Mouse (Mus musculus): ENCODE data around the gene Pard3. TPM values are rescaled to one million over a fixed set of nuclear protein-coding genes. Genes with fewer than 3 reads are reported as not detected.

The Pard3 gene
- polyA plus RNA-seq, 3 experiments from 2014 or later, result not detected

DNA sequence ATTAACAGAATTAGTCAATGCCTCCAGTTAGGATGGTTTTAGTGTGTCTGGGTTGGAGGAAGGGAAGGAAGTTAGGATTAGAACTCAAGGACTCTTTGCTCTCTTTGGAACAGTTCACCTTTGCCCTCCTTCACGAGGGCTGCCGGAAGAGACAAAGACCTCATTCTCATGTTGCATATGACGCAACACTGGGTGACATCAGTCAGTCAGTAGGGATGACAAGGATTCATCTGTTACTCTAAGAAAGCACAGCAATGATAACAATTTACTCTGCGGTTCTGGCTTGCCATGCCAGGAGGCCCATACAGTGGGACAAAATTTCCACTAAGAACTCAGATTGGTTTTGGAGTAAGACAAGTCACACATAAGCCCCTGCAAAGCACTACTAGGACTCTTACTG, 187.1 kb downstream of the Pard3 start:
- ATAC-seq, result no peak

DNA sequence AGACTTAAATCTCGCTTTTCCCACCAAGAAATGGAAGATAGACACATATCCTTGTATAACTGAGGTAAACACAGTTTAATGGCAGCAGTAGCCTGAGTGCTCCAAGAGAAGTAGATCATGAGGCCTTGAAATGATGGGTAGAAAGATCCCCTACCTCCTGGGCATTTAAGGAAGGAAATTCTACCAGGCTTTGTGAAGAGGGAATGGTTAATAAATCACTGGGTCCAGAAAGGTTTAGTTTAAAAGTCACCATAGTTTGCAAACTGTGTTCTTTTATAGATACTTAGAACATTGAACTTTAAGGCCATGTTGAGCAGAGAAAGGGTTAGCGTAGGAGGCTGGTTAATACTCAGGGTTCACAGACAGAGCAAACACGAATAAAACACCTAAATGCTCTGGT, 187.8 kb downstream of the Pard3 start:
- ATAC-seq, result no peak

DNA sequence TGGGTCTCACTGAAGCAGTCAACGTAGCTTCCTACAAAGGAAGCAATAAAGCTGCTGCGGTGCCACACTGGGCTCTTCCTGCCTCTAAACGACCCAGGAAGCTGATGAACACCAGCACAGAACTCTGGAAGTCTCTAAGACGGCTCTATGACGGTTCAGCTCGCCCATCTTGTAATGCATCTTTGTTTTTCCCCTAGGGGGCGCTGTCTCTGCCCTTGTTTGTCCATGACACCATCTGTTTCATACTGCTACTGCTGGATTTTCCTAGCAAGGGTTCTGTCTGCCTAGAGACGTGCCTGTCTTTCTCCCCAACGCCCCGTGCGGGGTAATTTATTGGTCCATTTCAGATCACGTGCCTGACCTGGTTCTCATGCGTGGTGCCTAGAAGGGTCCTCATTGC, 188.3 kb downstream of the Pard3 start:
- no peak for ATAC-seq

DNA sequence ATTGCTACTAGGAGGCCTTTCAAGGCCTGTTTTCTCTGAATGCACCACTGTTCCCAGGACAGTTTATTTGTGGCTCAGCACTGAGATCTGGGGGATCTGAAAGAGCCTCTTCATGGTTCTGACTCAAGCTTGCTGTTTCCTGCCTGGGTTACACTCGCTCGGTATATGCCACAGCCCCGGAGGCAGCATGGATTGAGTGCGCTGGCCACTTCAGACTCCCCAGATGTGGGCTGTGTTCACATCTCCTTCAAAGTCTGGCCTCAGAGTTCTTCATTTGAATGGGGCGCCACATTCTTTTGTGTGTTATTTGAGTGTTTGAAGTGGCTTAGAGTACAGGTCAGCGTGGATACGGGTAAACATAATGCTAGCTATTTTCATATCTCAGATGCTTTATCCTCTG, 190.9 kb downstream of the Pard3 start:
- ATAC-seq, result no peak

DNA sequence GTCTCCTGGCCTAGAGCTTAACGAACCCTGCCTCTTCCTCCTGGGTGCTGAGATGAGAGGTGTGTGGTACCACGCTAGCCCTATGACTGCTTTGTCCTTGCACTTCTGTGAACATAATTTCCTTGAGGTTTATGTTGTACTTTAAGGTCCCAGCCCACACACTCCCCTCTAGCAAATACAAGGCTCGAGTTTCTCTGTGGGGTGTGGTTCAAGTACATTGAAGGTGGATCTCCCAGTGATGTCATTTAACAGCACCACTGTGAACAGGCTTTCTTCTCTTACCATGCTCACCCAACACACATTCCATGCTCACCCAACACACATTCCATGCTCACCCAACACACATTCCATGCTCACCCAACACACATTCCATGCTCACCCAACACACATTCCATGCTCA, 193.4 kb downstream of the Pard3 start:
- ATAC-seq, result no peak

DNA sequence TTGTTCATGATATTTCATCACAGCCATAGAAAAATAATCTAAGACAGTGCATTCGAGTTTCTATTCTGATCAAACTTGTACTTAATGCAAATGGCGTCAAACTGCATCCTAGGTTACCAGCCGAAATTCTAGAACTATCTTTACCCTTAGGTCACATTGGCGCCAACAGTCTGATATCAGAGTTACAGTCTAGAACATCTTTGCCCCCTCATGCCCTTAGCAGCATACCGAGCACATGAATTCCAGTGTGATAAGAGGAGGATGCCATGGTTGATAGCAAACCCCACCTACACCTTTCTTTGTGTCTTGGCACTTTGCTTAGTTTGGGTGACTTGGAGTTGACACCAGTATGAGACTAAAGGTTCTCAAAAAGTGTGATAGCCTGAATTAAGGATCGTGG, 197.4 kb downstream of the Pard3 start:
- no peak for ATAC-seq

DNA sequence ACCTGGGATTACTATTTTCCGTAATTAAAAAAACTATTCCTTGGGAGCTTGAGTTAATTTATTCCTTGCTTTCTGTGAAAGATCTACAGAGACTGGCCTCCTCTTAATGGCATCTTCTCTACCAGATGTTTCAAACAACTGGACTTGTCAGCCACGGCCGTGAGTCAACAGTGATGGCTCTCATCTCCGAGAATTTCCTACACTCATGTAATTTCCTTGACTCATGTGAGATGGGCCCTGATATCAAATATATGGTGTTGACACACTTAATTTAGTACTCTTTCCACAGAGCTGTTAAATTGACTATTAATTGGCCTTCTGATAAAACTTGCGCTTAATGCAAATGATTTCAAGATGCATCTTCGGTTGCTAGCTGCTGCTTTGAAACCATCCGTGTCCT, 198.3 kb downstream of the Pard3 start:
- ATAC-seq, result no peak

DNA sequence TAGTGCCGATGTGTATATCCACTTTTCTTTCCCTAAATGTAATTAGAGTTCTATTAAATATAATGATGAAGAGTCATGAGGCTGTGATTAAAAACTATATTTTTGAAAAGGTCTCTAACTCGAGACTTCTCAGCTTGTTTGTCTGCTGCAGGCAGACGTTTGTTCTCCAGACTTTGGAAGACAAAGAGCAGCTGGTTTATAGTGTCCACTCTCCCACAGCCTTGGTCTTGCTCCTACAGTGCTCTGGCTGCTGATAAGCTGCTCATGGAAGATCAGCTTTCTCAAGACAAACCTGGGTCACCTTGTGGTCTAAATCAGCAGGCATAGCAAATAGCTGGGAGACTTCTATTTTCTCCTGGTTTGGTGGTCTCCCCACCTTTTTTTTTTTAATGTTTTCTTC, 198.7 kb downstream of the Pard3 start:
- no peak for ATAC-seq

DNA sequence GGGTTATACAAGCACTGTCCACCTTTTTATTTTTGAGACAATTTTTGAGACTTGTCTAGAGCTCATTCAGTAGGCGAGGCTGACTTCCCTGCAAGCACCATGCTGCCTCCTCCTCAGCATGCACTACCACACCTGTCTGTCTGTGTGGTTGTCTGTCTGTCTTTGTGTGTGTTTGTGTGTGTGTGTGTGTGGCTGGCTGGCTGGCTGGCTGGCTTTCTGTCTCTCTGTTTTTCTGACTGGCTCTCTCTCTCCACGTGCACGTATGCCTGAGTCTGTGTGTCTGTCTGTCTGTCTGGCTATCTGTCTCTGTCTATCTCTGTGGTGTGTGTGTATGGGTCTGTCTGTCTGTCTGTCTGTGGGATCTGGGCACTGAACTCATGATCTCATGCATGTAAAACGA, 199.2 kb downstream of the Pard3 start:
- ATAC-seq, result no peak

DNA sequence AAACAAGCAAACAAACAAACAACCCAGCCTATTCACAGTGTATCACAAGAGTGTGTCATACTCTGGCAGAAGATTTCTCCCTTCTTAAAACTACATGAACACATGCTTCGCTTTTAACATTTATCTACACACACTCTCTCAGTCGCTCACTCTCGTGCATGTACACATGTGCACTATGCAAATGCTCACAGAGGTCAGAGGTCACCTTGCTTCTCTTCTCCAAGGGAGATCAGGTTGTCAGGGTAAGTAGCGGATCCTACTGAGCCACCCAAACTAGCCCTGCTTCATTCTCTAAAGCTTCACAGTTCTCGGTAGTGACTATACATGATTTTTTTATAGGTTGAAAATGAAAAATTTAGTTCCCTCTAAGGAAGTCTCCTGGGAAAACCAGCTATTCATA, 199.8 kb downstream of the Pard3 start:
- no peak for ATAC-seq

DNA sequence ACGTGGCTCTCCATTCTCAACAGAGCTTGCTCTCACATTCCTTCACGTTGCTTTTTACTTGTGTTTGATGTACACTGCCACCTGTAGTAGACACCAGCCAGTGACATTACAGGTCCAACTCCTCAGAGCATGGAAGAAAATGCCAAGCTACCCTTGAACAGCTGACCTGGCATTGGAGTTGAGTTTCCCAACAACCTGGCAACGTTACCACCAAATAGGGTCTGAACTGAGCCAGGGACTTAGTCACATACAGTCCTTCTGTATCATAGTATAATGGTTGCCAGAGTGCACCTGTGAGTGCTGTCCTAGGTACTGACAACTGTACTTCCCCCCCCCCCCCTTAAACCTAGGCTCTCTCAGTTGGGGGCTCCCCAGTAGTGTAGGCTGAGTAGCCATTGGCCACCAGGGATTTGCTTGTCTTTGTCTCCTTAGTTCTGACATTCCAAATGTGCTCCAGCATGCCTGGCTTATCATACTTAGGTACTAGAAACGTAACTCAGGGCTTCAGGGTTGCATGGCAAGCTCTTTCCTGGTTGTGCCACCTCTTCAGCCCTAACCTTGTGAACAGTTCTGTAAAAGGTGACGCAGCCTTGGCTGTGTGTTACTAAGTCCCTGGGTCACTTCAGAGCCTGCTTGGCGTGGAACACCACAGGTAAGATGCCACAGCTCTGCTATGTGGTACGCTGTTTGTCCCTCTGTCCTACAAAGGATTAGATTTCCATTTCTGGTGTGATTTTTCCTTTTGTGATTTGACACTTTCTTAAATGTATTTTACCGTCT, 201.2 kb downstream of the Pard3 start:
- no peak for ATAC-seq

DNA sequence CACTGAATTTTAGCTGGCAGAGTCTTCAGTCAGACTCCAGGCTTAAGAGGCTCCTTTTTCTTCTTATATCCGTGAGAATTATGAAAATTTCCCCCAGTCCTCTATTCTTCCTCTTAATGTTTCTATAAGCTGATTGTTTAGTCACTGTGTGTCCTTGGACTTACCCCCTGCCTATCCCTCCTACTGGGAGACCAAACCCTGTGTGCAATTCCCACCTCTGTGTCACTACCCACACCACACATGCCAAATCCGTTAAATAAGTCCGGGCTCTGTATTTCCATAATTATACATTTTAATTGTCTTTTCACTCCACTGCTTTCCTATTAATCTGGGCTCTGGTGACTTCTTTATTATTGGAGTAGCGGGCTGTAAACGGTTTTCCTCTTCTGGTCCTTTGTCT, 203.1 kb downstream of the Pard3 start:
- ATAC-seq, result no peak

DNA sequence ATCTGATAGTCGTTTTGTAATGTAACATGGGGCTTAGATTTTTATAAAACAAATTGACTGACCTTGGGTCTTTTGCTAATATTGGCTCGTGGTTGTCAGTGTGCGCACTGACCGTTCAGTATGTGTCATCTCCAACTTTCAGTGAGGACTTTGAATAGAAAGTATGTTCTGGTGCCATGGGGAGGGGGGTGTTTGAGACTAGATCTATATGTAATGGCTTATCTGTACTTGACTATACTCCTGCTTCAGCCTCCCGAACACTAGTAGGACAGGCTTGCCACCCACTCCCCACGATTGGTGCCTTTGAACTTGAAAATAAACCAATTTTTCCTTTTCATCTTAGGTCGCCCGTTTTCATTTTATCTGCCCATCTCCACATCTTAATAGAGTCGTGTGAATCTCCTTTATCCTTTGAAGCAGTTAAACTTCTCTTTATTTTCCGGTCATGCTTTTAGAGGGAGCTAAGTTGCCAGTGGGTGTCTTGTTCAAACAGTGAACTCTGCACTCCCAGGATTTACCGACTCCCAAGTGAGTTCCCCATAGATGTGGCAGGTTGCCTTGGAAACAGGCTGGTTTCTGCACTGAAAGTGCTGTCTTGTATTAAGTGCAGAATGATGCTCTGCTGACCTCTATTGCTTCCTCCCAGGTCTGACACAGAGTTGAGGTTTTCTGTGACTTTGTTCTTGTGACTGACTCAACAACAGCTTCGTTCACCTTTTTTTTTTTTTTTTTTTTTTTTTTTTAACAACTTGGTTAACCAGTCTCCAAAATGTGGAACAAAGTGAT, 204.7 kb downstream of the Pard3 start:
- ATAC-seq, result no peak

DNA sequence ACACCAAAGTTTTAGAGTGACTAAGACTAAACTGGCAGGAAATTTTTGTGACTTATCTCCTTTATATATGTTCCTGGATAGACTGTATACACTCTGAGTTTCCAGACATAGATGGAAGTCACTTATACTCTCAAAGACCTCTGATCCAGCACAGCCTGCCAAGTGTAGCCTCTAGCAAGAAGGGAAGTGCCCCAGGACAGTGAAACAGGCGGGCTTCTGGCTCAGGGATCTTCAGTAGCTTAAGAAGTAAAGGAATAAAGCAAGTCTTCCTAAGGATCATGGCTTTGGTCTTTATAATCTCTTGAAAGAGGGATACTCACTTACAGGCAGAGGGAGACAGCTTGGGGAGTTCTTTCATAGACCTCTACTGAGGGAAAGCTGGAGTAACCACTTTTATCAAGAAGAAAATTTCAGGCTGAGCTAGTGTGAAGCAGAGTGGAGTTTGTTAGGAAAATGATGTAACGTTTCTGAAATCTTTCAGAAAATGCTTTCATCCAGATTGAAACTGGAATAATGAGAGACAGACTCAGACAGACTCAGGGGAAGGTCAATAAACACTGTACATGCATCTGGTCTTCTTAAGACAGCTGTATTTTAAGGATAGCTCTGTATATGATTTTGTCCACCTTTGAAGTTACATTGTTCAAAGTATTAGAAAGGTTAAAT, 205.5 kb downstream of the Pard3 start:
- ATAC-seq, result no peak

DNA sequence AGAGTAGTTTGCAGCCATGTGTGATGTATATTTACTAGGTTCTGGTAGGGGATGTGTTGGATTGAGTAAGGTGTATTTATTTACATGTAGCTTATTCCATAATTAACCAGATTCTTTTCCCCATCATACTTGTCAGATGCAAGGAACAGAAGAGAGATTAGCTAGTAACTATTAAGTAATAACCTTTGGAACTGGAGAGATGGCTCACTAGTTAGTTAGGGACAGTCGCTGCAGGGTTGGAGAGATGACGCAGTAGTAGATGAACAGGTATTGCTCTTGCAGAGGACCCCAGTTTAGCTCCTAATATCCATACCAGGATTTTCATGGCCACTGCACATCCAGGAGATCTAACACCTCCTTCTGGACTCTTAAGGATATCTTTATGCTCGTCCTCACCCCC, 207.5 kb downstream of the Pard3 start:
- no peak for ATAC-seq

DNA sequence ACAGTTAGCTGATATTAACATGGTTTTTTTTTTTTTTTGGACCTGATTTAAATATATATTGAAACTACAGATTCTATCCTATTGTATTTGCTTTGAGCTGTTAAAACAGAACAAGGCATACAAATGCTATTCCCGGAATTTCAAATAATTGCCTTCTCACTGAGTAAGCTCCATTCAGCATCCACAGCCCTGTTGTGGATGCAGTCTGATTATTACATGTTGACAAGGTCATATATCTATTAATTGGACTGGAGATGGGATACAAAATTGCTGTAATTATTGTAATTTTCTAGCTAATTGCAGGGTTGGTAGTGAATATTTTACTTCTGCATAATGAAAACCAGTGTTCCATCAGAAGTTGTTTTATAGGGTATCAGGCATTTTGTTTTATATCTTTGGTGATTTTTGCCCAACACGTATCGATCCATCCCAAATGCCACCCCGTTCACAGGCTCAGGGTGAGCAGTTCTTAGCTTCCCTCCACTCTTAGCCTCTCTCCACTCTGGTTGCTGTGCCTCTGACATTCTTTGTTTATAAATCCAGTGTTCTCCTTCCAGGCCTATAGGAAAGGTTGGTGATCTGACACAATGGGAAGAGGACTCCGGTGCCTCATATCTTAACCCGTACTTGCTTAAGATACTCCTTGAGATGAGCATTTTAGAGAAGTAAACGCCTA, 216.7 kb downstream of the Pard3 start:
- no peak for ATAC-seq

DNA sequence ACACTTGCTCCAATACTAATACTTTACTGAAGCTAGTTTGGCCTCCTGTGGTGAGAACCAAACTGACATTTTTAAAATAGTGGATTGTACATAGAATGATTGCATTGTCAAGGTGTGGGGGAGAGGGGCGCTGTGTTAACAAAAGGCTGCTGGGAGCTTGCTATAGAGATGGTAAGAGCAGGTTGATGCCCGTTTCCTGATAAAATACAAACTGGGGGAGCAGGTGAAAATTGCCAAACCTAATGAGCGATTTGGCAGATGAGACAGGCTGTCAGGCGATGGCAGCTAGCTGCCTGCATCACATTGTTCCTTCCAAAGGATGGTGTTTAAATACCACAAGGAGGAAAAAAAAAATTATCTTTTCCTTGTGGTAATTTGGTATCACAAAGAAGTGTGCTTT, 217.3 kb downstream of the Pard3 start:
- no peak for ATAC-seq

DNA sequence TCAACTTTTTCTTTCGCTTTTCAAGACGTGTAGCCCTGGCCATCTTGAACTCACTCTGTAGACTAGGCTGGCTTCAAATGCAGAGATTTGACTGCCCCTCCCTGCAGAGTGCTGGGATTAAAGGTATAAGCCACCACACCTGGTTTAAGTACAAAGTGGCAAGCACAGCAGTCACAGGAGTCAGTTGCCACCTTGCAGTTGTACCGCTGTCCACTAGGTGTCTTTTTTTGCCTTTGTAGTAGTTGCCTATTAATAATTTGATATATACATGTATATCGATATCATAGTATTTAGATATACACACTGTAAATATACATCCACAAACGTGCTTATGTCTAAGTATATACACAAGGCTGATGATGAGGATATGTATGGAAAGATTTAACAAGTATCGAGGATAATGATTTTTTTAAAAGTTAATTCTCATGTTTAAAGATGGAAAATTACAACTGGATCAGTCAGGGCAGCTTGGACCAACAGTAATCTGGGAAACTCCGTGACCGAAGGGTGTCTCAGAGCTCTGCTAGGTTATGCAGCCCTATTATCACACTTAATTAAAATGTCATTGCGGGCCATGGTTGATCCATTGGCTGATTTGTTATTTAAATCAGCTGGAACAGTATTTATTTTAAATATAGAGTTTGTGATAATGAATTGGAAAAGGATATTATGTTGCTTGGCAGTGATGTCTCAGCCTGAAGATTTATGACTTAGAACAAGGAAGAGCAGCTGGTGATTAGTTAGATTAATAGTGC, 220.9 kb downstream of the Pard3 start:
- no peak for ATAC-seq

DNA sequence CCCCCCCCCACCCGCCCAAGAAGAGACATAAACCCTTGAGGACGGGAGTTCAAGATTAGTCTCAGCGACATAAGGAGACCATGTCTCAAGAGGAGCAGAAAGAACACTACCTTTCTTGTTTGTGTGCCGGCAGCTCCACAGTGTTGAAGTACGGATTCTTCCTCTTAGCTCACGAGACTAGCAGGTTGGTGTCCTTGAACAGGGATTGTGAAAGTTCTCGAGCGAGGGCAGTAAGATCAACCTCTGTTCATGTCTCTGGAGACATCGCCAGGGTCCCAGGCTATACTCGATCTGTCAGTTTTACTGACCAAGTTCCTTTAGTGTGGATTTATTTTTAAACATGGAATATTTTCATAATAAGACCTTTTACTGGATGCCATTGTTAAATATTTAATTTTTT, 224.1 kb downstream of the Pard3 start:
- ATAC-seq, result no peak

DNA sequence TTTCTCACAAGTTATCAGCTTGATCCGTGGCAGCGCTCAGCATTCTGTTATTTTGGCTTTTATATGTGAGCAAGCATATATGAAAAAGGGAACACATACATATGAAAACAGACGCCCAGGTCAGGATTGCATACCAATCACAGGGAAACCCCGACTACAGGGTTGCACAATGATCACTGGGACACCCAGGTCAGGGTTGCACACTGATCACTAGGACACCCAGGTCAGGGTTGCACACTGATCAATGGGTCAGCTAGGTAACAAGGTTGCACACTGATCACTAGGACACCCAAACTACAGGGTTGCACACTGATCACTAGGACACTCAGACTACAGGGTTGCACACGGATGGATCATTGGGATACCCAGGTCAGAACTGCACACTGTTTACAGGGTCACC, 228.6 kb downstream of the Pard3 start:
- no peak for ATAC-seq

DNA sequence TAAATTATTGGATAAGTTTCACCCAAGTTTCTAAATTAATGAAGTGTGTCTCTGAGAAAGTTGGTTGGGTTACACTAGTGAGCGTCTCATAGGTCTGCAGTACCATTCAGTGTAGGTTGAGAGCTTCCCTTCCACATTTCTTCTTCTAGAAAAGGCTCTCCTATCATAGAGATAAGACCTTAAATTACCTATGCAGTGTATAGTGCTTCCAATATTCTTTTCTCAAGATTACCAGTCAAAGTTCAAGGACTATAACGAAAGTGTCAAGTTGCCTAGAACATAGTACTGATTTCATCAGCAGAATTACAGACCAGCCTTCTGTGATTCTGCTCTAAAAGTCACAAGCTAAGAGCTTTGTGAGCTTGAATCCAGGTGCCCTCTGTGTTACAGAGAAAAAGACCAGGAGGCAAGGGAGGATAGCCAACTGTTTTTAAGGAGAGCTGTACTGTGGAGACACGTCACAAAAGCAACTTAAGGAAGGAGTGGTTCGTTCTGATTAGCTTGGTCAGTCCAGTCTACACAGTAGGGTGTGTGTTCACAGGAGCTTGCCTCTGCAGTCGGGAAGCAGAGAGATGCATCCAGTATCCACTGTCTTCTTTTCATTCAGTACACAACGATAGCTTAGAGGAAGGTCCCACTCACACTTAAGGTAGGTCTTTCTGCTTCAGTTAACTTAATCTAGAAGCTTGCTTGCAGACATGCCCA, 229.5 kb downstream of the Pard3 start:
- ATAC-seq, result no peak

DNA sequence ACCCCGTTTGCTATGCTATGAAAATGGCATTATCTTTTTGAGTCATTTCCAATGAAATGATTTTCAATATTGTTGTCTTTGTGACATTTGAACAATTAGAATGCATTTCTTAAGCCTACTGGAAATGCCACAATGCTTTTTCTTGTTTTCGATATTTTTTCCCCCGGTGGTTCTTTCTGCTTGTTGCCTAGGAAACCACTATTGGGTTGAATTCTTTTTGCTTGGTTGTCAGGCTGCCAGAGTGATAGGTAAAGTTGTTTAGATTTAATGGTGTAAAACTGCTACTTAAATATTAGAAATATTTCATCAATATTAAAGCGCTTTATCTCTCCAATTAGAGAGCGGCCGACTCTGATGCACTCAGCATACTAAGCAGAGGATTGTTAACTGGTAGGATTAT, 230.4 kb downstream of the Pard3 start:
- ATAC-seq, result no peak
